In the genomic region with DNA sequence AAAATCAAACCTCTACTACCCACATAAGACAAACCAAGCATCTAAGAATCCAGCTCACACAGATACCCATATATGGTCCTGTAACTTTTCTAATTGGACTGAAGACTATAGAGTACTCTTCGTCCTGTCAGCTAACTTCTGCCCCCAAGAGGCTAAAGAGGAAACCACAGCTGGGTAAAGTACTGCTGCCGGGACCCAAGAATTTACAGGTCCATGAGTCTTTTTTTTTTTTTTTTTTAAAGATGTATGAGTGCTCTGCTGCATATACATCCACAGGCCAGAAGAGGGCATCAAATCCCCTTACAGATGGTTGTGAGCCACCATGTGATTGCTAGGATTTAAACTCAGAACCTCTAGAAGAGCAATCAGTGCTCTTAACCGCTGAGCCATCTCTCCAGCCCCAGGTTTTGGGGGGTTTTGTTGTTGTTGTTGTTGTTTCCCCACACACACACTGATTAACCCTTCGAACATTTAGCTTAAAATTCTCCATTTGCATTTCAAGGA, we compare ENCODE assay signal across 8 mouse cellular contexts. TPM values are rescaled to one million over a fixed set of nuclear protein-coding genes. Genes with fewer than 3 reads are reported as not detected.
DNase-seq lines count a peak whose midpoint lies in the region; ATAC-seq and TF ChIP-seq lines count a peak whose summit lies in the region.

No protein-coding gene starts in this region.

- no peaks in the 10 kb centered on the region for H3K27me3 ChIP-seq in hindbrain, embryonic 11.5 days (ENCODE audit: control insufficient read depth, insufficient read depth, low read length)
- H3K27me3 ChIP-seq in lung, postnatal 0 days (replicated peaks; ENCODE audit: insufficient read depth, low read length) = no peaks in the 10 kb centered on the region

- WGBS in hindbrain, embryonic 11.5 days = under 1% methylated on average over 4 of the region's 4 CpGs
- WGBS in lung, postnatal 0 days = 2% methylated on average over 4 of the region's 4 CpGs

- ATAC-seq in hindbrain, embryonic 11.5 days (ENCODE audit: low FRiP score) = peak; percentile 38
- ATAC-seq in lung, postnatal 0 days = peak; percentile 63

- H3K36me3 ChIP-seq in hindbrain, embryonic 11.5 days (ENCODE audit: control insufficient read depth, insufficient read depth, low read length) = peaks cover 2% of the 10 kb centered on the region; the same call in 1 of the 2 replicates
- H3K36me3 ChIP-seq in lung, postnatal 0 days (ENCODE audit: insufficient read depth, low read length) = no peaks in the 10 kb centered on the region

- DNase-seq in NIH3T3 (ENCODE audit: low read depth) = peak; percentile 87
- peak; percentile 79 for DNase-seq in cerebellum, adult 9-10 months
- DNase-seq in frontal cortex, adult 2 months (ENCODE audit: extremely low spot score in 1 of 2, low spot score in 1 of 2) = peak; percentile 64 to 78
- DNase-seq in hindbrain, embryonic 11.5 days (ENCODE audit: low spot score) = peak; percentile 79
- peak; percentile 62 for DNase-seq in layer of hippocampus, adult 9-10 months (ENCODE audit: low spot score)
- DNase-seq in lung, postnatal 0 days (ENCODE audit: low spot score) = peak; percentile 93
- DNase-seq in ovary, postnatal 36 days (ENCODE audit: low spot score) = peak; percentile 55
- DNase-seq in thymus, postnatal 14 days = peak; percentile 84

- H3K27ac ChIP-seq in hindbrain, embryonic 11.5 days (ENCODE audit: low read depth, low read length) = 0 out of 2 replicates have a peak overlapping the region, but pooled peaks have one; percentile 63
- peak overlapping the region; percentile 80 for H3K27ac ChIP-seq in lung, postnatal 0 days (ENCODE audit: low read length)

- H3K9me3 ChIP-seq in hindbrain, embryonic 11.5 days (ENCODE audit: control insufficient read depth, low read length) = no peaks in the 10 kb centered on the region
- no peaks in the 10 kb centered on the region for H3K9me3 ChIP-seq in lung, postnatal 0 days (ENCODE audit: low read length)

- peak overlapping the region; percentile 70 for H3K4me3 ChIP-seq in hindbrain, embryonic 11.5 days (ENCODE audit: low read depth, low read length)
- H3K4me3 ChIP-seq in lung, postnatal 0 days (ENCODE audit: low read depth, low read length) = peak overlapping the region; percentile 69

- no peak for TF ChIP-seq EP300 in lung, postnatal 0 days (IDR thresholded peaks at IDR 0.05)

- peak overlapping the region; percentile 79 for H3K4me2 ChIP-seq in hindbrain, embryonic 11.5 days (replicated peaks; ENCODE audit: low read depth, low read length)
- peak overlapping the region; percentile 89 for H3K4me2 ChIP-seq in lung, postnatal 0 days (replicated peaks; ENCODE audit: low read depth, low read length)

- H3K9ac ChIP-seq in hindbrain, embryonic 11.5 days (ENCODE audit: low read depth, low read length) = no peak overlapping the region; the same call in 1 of the 2 replicates
- H3K9ac ChIP-seq in lung, postnatal 0 days (replicated peaks; ENCODE audit: low read depth) = no peak overlapping the region; the same call in 1 of the 2 replicates

- peak; percentile 75 for TF ChIP-seq CTCF in lung, postnatal 0 days (IDR thresholded peaks at IDR 0.05)

- no peaks in the 10 kb centered on the region; the same call in 1 of the 2 replicates for H3K4me1 ChIP-seq in hindbrain, embryonic 11.5 days (replicated peaks; ENCODE audit: control insufficient read depth, insufficient read depth, low read length)
- peaks cover 4% of the 10 kb centered on the region; the same call in 1 of the 2 replicates for H3K4me1 ChIP-seq in lung, postnatal 0 days (ENCODE audit: insufficient read depth, low read depth, low read length)

RNA-seq across cellular contexts. Expression of gene Mettl17, which starts 1.1 kb away (rescaled TPM):
- polyA plus RNA-seq in frontal cortex, adult 2 months (2012; rRNA removed) = 49.7 and 53.5 TPM in 2 replicates
- polyA plus RNA-seq in hindbrain, embryonic 11.5 days (2014; fragmentation: Nextera tagmentation; extraction: Ambion mirVana) = 49.0 and 52.8 TPM in 2 replicates
- 25.3 and 33.9 TPM in 2 replicates for polyA plus RNA-seq in lung, postnatal 0 days (2015; fragmentation: Nextera tagmentation; extraction: Ambion mirVana)

RNA-seq across cellular contexts. Expression of gene Slc39a2, which starts 9.1 kb away (rescaled TPM):
- 19.7 and 20.4 TPM in 2 replicates for polyA plus RNA-seq in frontal cortex, adult 2 months (2012; rRNA removed)
- polyA plus RNA-seq in hindbrain, embryonic 11.5 days (2014; fragmentation: Nextera tagmentation; extraction: Ambion mirVana) = 0.45 and 0.59 TPM in 2 replicates
- polyA plus RNA-seq in lung, postnatal 0 days (2015; fragmentation: Nextera tagmentation; extraction: Ambion mirVana) = 3.7 and 3.8 TPM in 2 replicates

RNA-seq across cellular contexts. Expression of gene Ear6, which starts 30.1 kb away (rescaled TPM):
- polyA plus RNA-seq in frontal cortex, adult 2 months (2012; rRNA removed) = not detected in 2 replicates
- polyA plus RNA-seq in hindbrain, embryonic 11.5 days (2014; fragmentation: Nextera tagmentation; extraction: Ambion mirVana) = not detected in 2 replicates
- polyA plus RNA-seq in lung, postnatal 0 days (2015; fragmentation: Nextera tagmentation; extraction: Ambion mirVana) = 0.80 and 1.6 TPM in 2 replicates

RNA-seq across cellular contexts. Expression of gene Ndrg2, which starts 30.4 kb away (rescaled TPM):
- 712 and 1,011 TPM in 2 replicates for polyA plus RNA-seq in frontal cortex, adult 2 months (2012; rRNA removed)
- 11.8 and 12.3 TPM in 2 replicates for polyA plus RNA-seq in hindbrain, embryonic 11.5 days (2014; fragmentation: Nextera tagmentation; extraction: Ambion mirVana)
- polyA plus RNA-seq in lung, postnatal 0 days (2015; fragmentation: Nextera tagmentation; extraction: Ambion mirVana) = 94.9 and 103 TPM in 2 replicates

RNA-seq across cellular contexts. Expression of gene Tppp2, which starts 34.6 kb away (rescaled TPM):
- not detected in 2 replicates for polyA plus RNA-seq in frontal cortex, adult 2 months (2012; rRNA removed)
- polyA plus RNA-seq in hindbrain, embryonic 11.5 days (2014; fragmentation: Nextera tagmentation; extraction: Ambion mirVana) = not detected in 2 replicates
- polyA plus RNA-seq in lung, postnatal 0 days (2015; fragmentation: Nextera tagmentation; extraction: Ambion mirVana) = not detected in 2 replicates

Comparison
In these comparisons a context has a peak if more than half of its experiments do, and no peak if none do; other contexts are left out.
1. Peak in every context shown above with its lines: DNase-seq, ATAC-seq, H3K4me3 ChIP-seq and H3K27ac ChIP-seq.